Mouse (Mus musculus): ENCODE measurements around the gene Adig.

DNA sequence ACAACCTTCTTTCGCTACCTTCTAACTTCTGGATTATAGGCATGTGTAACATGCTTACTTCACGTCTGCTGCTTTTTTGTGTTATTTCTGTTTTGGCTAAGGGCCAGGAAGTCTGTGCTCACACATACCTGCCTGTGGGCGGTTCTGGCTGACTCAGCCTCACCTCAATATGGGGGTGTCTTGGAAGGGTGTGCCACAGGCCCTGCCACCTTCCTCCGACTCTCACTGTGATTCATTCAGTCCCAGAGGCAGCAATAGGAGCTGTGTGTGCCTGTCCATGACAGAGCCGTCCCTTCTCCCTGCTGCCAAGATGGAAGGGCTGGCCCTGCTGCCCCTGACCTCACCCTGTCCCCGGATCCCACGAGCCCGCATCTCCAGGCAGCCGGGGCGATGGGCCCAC lies 10.1 kb downstream of the Adig start, which contains the start of gene Arhgap40:
- TF ChIP-seq POLR2A (IDR thresholded peaks at IDR 0.05; ENCODE audit: extremely low read depth, insufficient read depth, low read length): no peak
- no peak for TF ChIP-seq CTCF (IDR thresholded peaks at IDR 0.05; ENCODE audit: low read depth, low read length)
